Mouse (Mus musculus) heart, adult 2 months (tissue): Measurements from ENCODE around the gene Rln3. TPM values are rescaled to one million over a fixed set of nuclear protein-coding genes. Genes with fewer than 3 reads are reported as not detected.

Experiments
- DNase-seq, 2 experiments: peaks; one replicate each; pipeline ENCODE4 v3.0.0; 2021
- H3K27ac ChIP-seq: fragments of 200-600 bp; 2 replicates; pipeline ENCODE4 v1.8.1; 2022
- H3K27me3 ChIP-seq: fragments of 200-500 bp; 2 replicates; pipeline ENCODE4 v1.6.1; 2012; ENCODE audit warnings: mild to moderate bottlenecking, low read length, inconsistent platforms, mixed read lengths; ENCODE audit not compliant: control insufficient read depth, insufficient read depth
- H3K36me3 ChIP-seq: fragments of 200-500 bp; 2 replicates; pipeline ENCODE4 v1.6.1; 2012; ENCODE audit warnings: low read length, inconsistent platforms; ENCODE audit not compliant: control insufficient read depth, insufficient read depth
- H3K4me1 ChIP-seq: fragments of 200-500 bp; 2 replicates; pipeline ENCODE4 v1.6.1; 2011; ENCODE audit warnings: low read length; ENCODE audit not compliant: control insufficient read depth, insufficient read depth
- H3K4me3 ChIP-seq: fragments of 200-600 bp; 2 replicates; pipeline ENCODE4 v1.8.1; 2022
- H3K79me2 ChIP-seq: fragments of 200-500 bp; replicated peaks from 2 replicates; pipeline ENCODE4 v1.6.1; 2012; ENCODE audit warnings: mild to moderate bottlenecking, inconsistent platforms, low read length, moderate library complexity, mixed read lengths; ENCODE audit not compliant: control insufficient read depth, insufficient read depth
- H3K9ac ChIP-seq: fragments of 200-500 bp; 2 replicates; pipeline ENCODE4 v1.6.1; 2012; ENCODE audit warnings: low read depth, mild to moderate bottlenecking, control low read depth, inconsistent platforms, low read length, mixed read lengths
- CTCF ChIP-seq: fragments of 200-600 bp; IDR thresholded peaks from 2 replicates; pipeline ENCODE4 v1.8.1; 2022; ENCODE audit warnings: antibody characterized with exemption, mild to moderate bottlenecking, moderate library complexity
- EP300 ChIP-seq: fragments of 200-500 bp; IDR thresholded peaks from 2 replicates; pipeline ENCODE4 v1.6.1; 2011; ENCODE audit warnings: low read depth, low read length, control low read depth; ENCODE audit not compliant: insufficient read depth
- POLR2A ChIP-seq: fragments of 200-500 bp; IDR thresholded peaks from 2 replicates; pipeline ENCODE4 v1.6.1; 2011; ENCODE audit warnings: mild to moderate bottlenecking, low read depth, low read length, control low read depth; ENCODE audit not compliant: insufficient read depth
- WGBS: fragments of 180-500 bp; shearing (Covaris S2); methylation state at CpG from one replicate; pipeline ENCODE4 v1.1.7; 2018; 5-methylcytosine and 5-hydroxymethylcytosine counted together
- intact Hi-C: fragments of 180-260 bp; cut with DNase I; formaldehyde crosslinking; loops from one replicate; pipeline ENCODE4 v1.15.1; 2025
- polyA plus RNA-seq: library from polyadenylated mRNA; depleted of rRNA; stranded (reverse); fragments of >200 nt; gene quantifications from 2 replicates; pipeline ENCODE4 v1.2.3, GENCODE M21; 2012
- total RNA-seq, 2 experiments: library from RNA; stranded (reverse); gene quantifications; 2 replicates each; pipeline ENCODE4 v1.2.3; 2021

The Rln3 gene
- total and polyA plus RNA-seq, 3 experiments = not detected

- intact Hi-C loops = no loop called here
- Histone ChIP-seq H3K27me3 (no peaks in the 10 kb centered on the region), H3K9ac (no peak overlapping the region), H3K4me3 (no peak overlapping the region), H3K27ac (no peak overlapping the region), H3K79me2 (no peaks in the 10 kb centered on the region), H3K36me3 (no peaks in the 10 kb centered on the region), H3K4me1 (peaks cover 30% of the 10 kb centered on the region)
- WGBS = 43% methylated on average over 3 of the region's 3 CpGs
- peak in 1 of 2 experiments; percentile 33 for DNase-seq
- TF ChIP-seq EP300 (no peak), POLR2A (no peak), CTCF (no peak)
These were observed 27.1 kb upstream of the Rln3 start for GRCm38 (mm10) chr8:84071921-84072320.

- no peak for TF ChIP-seq EP300
- TF ChIP-seq POLR2A = no peak
- TF ChIP-seq CTCF = no peak
- 47% methylated on average over 2 of the region's 2 CpGs for WGBS
- Histone ChIP-seq H3K9ac (no peak overlapping the region), H3K27me3 (no peaks in the 10 kb centered on the region), H3K4me3 (no peak overlapping the region), H3K79me2 (no peaks in the 10 kb centered on the region), H3K4me1 (peaks cover 30% of the 10 kb centered on the region), H3K36me3 (no peaks in the 10 kb centered on the region), H3K27ac (peak overlapping the region; percentile 55)
- DNase-seq = peak in 1 of 2 experiments; percentile 51
- intact Hi-C loops = no loop called here
These were observed 25.9 kb upstream of the Rln3 start for GRCm38 (mm10) chr8:84070667-84071066.

- peaks cover 30% of the 10 kb centered on the region for H3K4me1 ChIP-seq
These were observed 25.4 kb upstream of the Rln3 start for GRCm38 (mm10) chr8:84070241-84070640.

GRCm38 (mm10) chr8:84069750-84070149 is 24.9 kb upstream of the Rln3 start:
- DNase-seq = no peak
- H3K79me2 ChIP-seq = no peaks in the 10 kb centered on the region
- intact Hi-C loops = loop anchor here (2.0 to 5.0 kb wide), 2 partner anchors 35 to 78 kb away; partner anchors contain the start of genes 4930432K21Rik, Cc2d1a and Dcaf15
- no peak overlapping the region for H3K4me3 ChIP-seq
- H3K9ac ChIP-seq = no peak overlapping the region
- 53% methylated on average over 2 of the region's 2 CpGs for WGBS
- peak overlapping the region; percentile 55 for H3K27ac ChIP-seq
- TF ChIP-seq POLR2A = no peak
- no peak for TF ChIP-seq EP300
- no peak for TF ChIP-seq CTCF
- H3K36me3 ChIP-seq = no peaks in the 10 kb centered on the region
- H3K4me1 ChIP-seq = peaks cover 30% of the 10 kb centered on the region
- no peaks in the 10 kb centered on the region for H3K27me3 ChIP-seq

More at GRCm38 (mm10) chr8:84070241-84070640, 25.4 kb upstream of the Rln3 start:
- Histone ChIP-seq H3K27ac (peak overlapping the region; percentile 55), H3K36me3 (no peaks in the 10 kb centered on the region), H3K9ac (no peak overlapping the region), H3K27me3 (no peaks in the 10 kb centered on the region), H3K4me3 (no peak overlapping the region), H3K79me2 (no peaks in the 10 kb centered on the region)
- TF ChIP-seq EP300 (no peak), POLR2A (no peak), CTCF (no peak)
- DNase-seq = no peak
- 63% methylated on average over 5 of the region's 5 CpGs for WGBS
- intact Hi-C loops = no loop called here

- Histone ChIP-seq H3K27me3 (no peaks in the 10 kb centered on the region), H3K36me3 (no peaks in the 10 kb centered on the region), H3K4me3 (no peak overlapping the region), H3K9ac (no peak overlapping the region), H3K27ac (peak overlapping the region; percentile 42), H3K79me2 (no peaks in the 10 kb centered on the region), H3K4me1 (peaks cover 30% of the 10 kb centered on the region)
- 3% methylated on average over 1 of the region's 1 CpGs for WGBS
- no peak for DNase-seq
- intact Hi-C loops = loop anchor here (2.0 to 5.0 kb wide), 2 partner anchors 36 to 78 kb away; partner anchors contain the start of genes 4930432K21Rik, Cc2d1a and Dcaf15
- no peak for TF ChIP-seq POLR2A
- no peak for TF ChIP-seq EP300
- no peak for TF ChIP-seq CTCF
These were observed 24.4 kb upstream of the Rln3 start for GRCm38 (mm10) chr8:84069169-84069568.

GRCm38 (mm10) chr8:84068316-84069035 is 23.7 kb upstream of the Rln3 start:
- no peaks in the 10 kb centered on the region for H3K79me2 ChIP-seq
- intact Hi-C loops = loop anchor here (2.0 to 5.0 kb wide), 2 partner anchors 36 to 79 kb away; partner anchors contain the start of genes 4930432K21Rik, Cc2d1a and Dcaf15
- H3K9ac ChIP-seq = no peak overlapping the region
- no peak for DNase-seq
- TF ChIP-seq POLR2A (no peak), CTCF (no peak), EP300 (no peak)
- H3K4me3 ChIP-seq = no peak overlapping the region
- WGBS = 13% methylated on average over 12 of the region's 12 CpGs
- H3K4me1 ChIP-seq = peaks cover 30% of the 10 kb centered on the region
- no peaks in the 10 kb centered on the region for H3K36me3 ChIP-seq
- H3K27ac ChIP-seq = peak overlapping the region; percentile 42
- no peaks in the 10 kb centered on the region for H3K27me3 ChIP-seq
